Mouse (Mus musculus): ENCODE measurements around the gene Fam240a. TPM values are rescaled to one million over a fixed set of nuclear protein-coding genes. Genes with fewer than 3 reads are reported as not detected.

Gene Fam240a
- total and polyA plus RNA-seq, 2 experiments from 2014 or later = not detected

GRCm38 (mm10) chr9:110952931-110953549 lies 36.4 kb upstream of the Fam240a start:
- Histone ChIP-seq H3K27me3 (ENCODE audit: insufficient read depth, low read length) (no peaks in the 10 kb centered on the region), H3K36me3 (ENCODE audit: insufficient read depth, low read length) (no peaks in the 10 kb centered on the region), H3K9me3 (ENCODE audit: low read length) (no peaks in the 10 kb centered on the region), H3K4me2 (ENCODE audit: low read depth, low read length, poor library complexity, severe bottlenecking) (peak overlapping the region; percentile 75), H3K4me3 (ENCODE audit: low read depth, low read length) (peak overlapping the region; percentile 47), H3K27ac (ENCODE audit: low read depth, low read length) (peak overlapping the region; percentile 77), H3K4me1 (ENCODE audit: insufficient read depth, low read length) (no peaks in the 10 kb centered on the region), H3K9ac (replicated peaks; ENCODE audit: low read length, poor library complexity, severe bottlenecking) (peak overlapping the region; percentile 61)
- DNase-seq (ENCODE audit: low spot score) (no peak), ATAC-seq (ENCODE audit: low FRiP score) (no peak)
- TF ChIP-seq CTCF (IDR thresholded peaks at IDR 0.05) = no peak
- 36% methylated on average over 5 of the region's 5 CpGs for WGBS

DNA sequence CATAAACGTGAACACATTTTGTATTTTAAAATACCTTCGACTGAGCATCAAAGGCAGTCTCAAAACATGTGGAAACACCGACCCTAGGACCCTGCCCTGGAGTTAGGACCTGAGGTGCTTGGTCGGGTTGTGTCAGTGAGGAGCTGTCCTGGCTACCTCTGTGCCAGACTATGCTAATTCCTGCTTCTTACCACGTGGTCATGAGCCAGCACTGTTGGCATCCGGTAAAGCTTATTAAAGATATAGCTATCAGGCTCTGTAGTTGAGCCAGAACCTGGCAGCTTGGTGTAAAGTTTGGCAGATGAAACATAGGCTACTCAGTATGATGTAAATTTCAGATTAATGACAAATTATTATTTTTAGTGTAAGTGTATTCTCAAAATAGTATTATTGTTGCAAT lies 35.7 kb upstream of the Fam240a start:
- WGBS = 56% methylated on average over 6 of the region's 6 CpGs
- no peaks in the 10 kb centered on the region for H3K27me3 ChIP-seq (ENCODE audit: insufficient read depth, low read length)
- H3K4me1 ChIP-seq (ENCODE audit: insufficient read depth, low read length) = no peaks in the 10 kb centered on the region
- TF ChIP-seq CTCF (IDR thresholded peaks at IDR 0.05) = no peak
- H3K9me3 ChIP-seq (ENCODE audit: low read length) = no peaks in the 10 kb centered on the region
- no peaks in the 10 kb centered on the region for H3K36me3 ChIP-seq (ENCODE audit: insufficient read depth, low read length)
- DNase-seq (ENCODE audit: low spot score) = no peak
- no peak overlapping the region for H3K27ac ChIP-seq (ENCODE audit: low read depth, low read length)
- H3K4me2 ChIP-seq (ENCODE audit: low read depth, low read length, poor library complexity, severe bottlenecking) = no peak overlapping the region
- ATAC-seq (ENCODE audit: low FRiP score) = no peak
- no peak overlapping the region for H3K4me3 ChIP-seq (ENCODE audit: low read depth, low read length)
- 0 out of 2 replicates have a peak overlapping the region, but pooled peaks have one; percentile 4 for H3K9ac ChIP-seq (replicated peaks; ENCODE audit: low read length, poor library complexity, severe bottlenecking)

- H3K4me3 ChIP-seq (ENCODE audit: low read depth, low read length) = no peak overlapping the region
- ATAC-seq (ENCODE audit: low FRiP score) = no peak
- DNase-seq (ENCODE audit: low spot score) = no peak
- no peaks in the 10 kb centered on the region for H3K27me3 ChIP-seq (ENCODE audit: insufficient read depth, low read length)
- H3K36me3 ChIP-seq (ENCODE audit: insufficient read depth, low read length) = no peaks in the 10 kb centered on the region
- no peaks in the 10 kb centered on the region for H3K4me1 ChIP-seq (ENCODE audit: insufficient read depth, low read length)
- WGBS = 96% methylated on average over 13 of the region's 13 CpGs
- H3K9me3 ChIP-seq (ENCODE audit: low read length) = no peaks in the 10 kb centered on the region
- H3K4me2 ChIP-seq (ENCODE audit: low read depth, low read length, poor library complexity, severe bottlenecking) = no peak overlapping the region
- no peak for TF ChIP-seq CTCF (IDR thresholded peaks at IDR 0.05)
- H3K27ac ChIP-seq (ENCODE audit: low read depth, low read length) = no peak overlapping the region
- no peak overlapping the region for H3K9ac ChIP-seq (replicated peaks; ENCODE audit: low read length, poor library complexity, severe bottlenecking)
Measured at GRCm38 (mm10) chr9:110951866-110952265, 35.2 kb upstream of the Fam240a start.

DNA sequence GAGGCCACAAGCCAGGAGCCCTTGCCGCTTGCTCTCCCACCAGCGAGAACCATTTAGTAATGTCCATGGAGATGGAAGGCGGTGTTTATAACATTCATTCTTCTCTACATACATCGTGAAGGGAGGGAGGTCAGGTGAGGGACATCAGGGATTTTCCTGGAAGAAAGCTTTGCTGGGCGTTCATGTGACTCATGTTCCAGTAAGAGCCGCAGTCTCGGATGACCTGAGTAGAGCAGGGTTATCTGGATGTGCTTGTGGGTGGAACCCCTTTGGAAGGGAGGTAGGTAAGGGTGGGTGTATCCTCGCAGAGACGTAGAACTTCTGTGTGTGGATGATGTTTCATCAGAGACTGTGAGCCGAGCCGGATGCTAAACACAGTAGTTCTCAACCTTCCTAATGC lies 34.7 kb upstream of the Fam240a start, which contains the start of gene Lrrc2:
TSS of gene Lrrc2 (plus strand) at position 149 of the 400 bp plus-strand sequence.
- Histone ChIP-seq H3K4me3 (ENCODE audit: low read depth, low read length) (no peak within 1 kb of the TSS), H3K27me3 (ENCODE audit: insufficient read depth, low read length) (no peaks in the 10 kb centered on the region; the same call in 1 of the 2 replicates), H3K27ac (ENCODE audit: low read depth, low read length) (no peak within 1 kb of the TSS), H3K36me3 (ENCODE audit: insufficient read depth, low read length) (no peaks in the 10 kb centered on the region), H3K4me1 (ENCODE audit: insufficient read depth, low read length) (no peaks in the 10 kb centered on the region), H3K9ac (replicated peaks; ENCODE audit: low read length, poor library complexity, severe bottlenecking) (0 out of 2 replicates have a peak within 1 kb of the TSS, but pooled peaks have one; percentile 4), H3K9me3 (ENCODE audit: low read length) (no peaks in the 10 kb centered on the region), H3K4me2 (ENCODE audit: low read depth, low read length, poor library complexity, severe bottlenecking) (no peak within 1 kb of the TSS)
- 92% methylated on average over 11 of the region's 11 CpGs for WGBS
- no peak for ATAC-seq (ENCODE audit: low FRiP score)
- DNase-seq (ENCODE audit: low spot score) = no peak
- TF ChIP-seq CTCF (IDR thresholded peaks at IDR 0.05) = no peak

GRCm38 (mm10) chr9:110950109-110950508 lies 33.4 kb upstream of the Fam240a start:
- Histone ChIP-seq H3K4me2 (ENCODE audit: low read depth, low read length, poor library complexity, severe bottlenecking) (no peak overlapping the region), H3K9me3 (ENCODE audit: low read length) (no peaks in the 10 kb centered on the region), H3K27ac (ENCODE audit: low read depth, low read length) (no peak overlapping the region), H3K36me3 (ENCODE audit: insufficient read depth, low read length) (no peaks in the 10 kb centered on the region), H3K4me1 (ENCODE audit: insufficient read depth, low read length) (no peaks in the 10 kb centered on the region), H3K4me3 (ENCODE audit: low read depth, low read length) (no peak overlapping the region), H3K27me3 (ENCODE audit: insufficient read depth, low read length) (peaks cover 9% of the 10 kb centered on the region; the same call in 1 of the 2 replicates), H3K9ac (replicated peaks; ENCODE audit: low read length, poor library complexity, severe bottlenecking) (no peak overlapping the region)
- ATAC-seq (ENCODE audit: low FRiP score) = no peak
- no peak for TF ChIP-seq CTCF (IDR thresholded peaks at IDR 0.05)
- DNase-seq (ENCODE audit: low spot score) = no peak
- WGBS = 97% methylated on average over 3 of the region's 3 CpGs

DNA sequence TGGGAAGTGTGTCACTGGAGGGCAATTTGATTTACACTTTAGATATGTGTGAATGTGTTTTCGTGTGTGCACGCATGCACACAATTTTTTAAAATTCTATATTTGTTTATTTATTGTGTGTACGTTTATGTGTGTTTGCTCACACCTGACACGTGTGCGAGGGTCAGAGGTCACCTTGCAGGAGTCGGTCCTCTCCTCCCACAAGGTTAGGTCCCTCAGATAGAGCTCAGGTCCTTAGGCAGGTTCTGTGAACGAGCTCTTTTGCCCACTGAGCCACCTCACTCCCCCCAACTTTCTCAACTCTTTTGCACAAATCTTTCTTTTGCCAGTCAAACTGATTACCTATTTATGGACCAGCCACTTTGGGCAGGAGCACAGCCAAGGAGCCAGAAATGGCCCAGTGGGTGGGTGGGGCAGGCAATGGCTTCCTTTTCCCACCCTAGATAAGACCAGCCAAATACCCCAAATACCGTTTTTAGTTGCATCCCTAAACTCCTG lies 32.2 kb upstream of the Fam240a start:
- TF ChIP-seq CTCF (IDR thresholded peaks at IDR 0.05) = no peak

More for the DNA sequence above, 32.2 kb upstream of the Fam240a start:
- Histone ChIP-seq H3K9ac (replicated peaks; ENCODE audit: low read length, poor library complexity, severe bottlenecking) (no peak overlapping the region), H3K4me1 (ENCODE audit: insufficient read depth, low read length) (no peaks in the 10 kb centered on the region), H3K27ac (ENCODE audit: low read depth, low read length) (no peak overlapping the region), H3K4me2 (ENCODE audit: low read depth, low read length, poor library complexity, severe bottlenecking) (no peak overlapping the region), H3K36me3 (ENCODE audit: insufficient read depth, low read length) (no peaks in the 10 kb centered on the region), H3K27me3 (ENCODE audit: insufficient read depth, low read length) (peaks cover 10% of the 10 kb centered on the region; the same call in 1 of the 2 replicates), H3K9me3 (ENCODE audit: low read length) (no peaks in the 10 kb centered on the region), H3K4me3 (ENCODE audit: low read depth, low read length) (no peak overlapping the region)
- 66% methylated on average over 8 of the region's 8 CpGs for WGBS
- no peak for DNase-seq (ENCODE audit: low spot score)
- no peak for ATAC-seq (ENCODE audit: low FRiP score)
